Mouse (Mus musculus): Measurements from ENCODE around the gene Zfp618. TPM values are rescaled to one million over a fixed set of nuclear protein-coding genes. Genes with fewer than 3 reads are reported as not detected.

Zfp618 gene
- polyA plus RNA-seq, 1 experiment from 2014 or later: 44.9 TPM

DNA sequence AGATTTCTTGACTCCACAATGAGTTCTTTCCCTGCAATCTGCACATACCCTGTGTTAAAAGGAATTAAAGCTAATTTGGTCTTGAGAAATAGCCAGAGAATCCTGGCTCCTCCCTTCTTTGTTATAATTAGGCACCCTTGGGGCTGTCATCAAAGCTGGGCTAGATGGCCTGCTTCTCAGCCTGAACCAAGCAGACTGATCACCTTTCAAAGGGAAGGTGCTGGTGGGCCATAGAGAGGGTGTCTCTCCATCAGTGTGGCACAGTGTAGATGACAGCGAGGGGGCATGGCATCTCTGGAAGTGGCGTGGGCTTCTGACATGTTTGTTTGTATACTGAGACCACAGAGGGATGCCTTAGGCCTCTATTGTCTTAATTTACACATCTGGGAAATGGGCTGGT is 9.5 kb downstream of the Zfp618 start:
- Histone ChIP-seq H3K4me3 (replicated peaks) (no peak overlapping the region), H3K27ac (0 out of 2 replicates have a peak overlapping the region, but pooled peaks have one; percentile 47), H3K27me3 (no peaks in the 10 kb centered on the region), H3K36me3 (no peaks in the 10 kb centered on the region), H3K4me2 (replicated peaks) (no peak overlapping the region), H3K9ac (replicated peaks) (no peak overlapping the region), H3K9me3 (no peaks in the 10 kb centered on the region), H3K4me1 (replicated peaks) (peaks cover 69% of the 10 kb centered on the region)
- 88% methylated on average over 2 of the region's 2 CpGs for WGBS
- ATAC-seq: no peak

DNA sequence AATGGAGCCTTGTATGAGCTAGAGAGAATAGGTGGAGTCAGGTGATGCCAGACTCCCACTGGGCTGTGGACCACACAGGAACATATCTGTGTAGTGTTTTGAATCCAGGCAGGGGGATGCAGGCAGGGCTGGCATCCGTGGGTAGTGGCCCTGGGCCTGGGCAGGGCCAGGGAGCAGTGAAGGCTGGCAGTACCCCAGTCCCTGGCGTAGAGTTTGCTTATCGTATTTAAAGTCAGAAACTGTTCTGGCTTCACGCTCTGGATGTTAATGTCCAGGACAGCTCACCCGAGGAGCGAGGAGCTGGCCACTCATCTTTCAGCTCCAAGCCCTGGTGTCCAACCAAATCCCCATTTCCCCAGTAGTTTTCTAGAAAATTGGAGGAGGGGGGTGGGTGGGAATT is 10.2 kb downstream of the Zfp618 start:
- Histone ChIP-seq H3K4me3 (replicated peaks) (no peak overlapping the region), H3K9ac (replicated peaks) (no peak overlapping the region), H3K9me3 (no peaks in the 10 kb centered on the region), H3K36me3 (no peaks in the 10 kb centered on the region), H3K27ac (no peak overlapping the region), H3K27me3 (no peaks in the 10 kb centered on the region), H3K4me2 (replicated peaks) (no peak overlapping the region), H3K4me1 (replicated peaks) (peaks cover 64% of the 10 kb centered on the region)
- ATAC-seq: no peak
- 93% methylated on average over 6 of the region's 6 CpGs for WGBS

GRCm38 (mm10) chr4:62977454-62977853 is 12.1 kb downstream of the Zfp618 start:
- Histone ChIP-seq H3K4me2 (replicated peaks) (no peak overlapping the region), H3K27me3 (no peaks in the 10 kb centered on the region), H3K9ac (replicated peaks) (no peak overlapping the region), H3K4me3 (replicated peaks) (no peak overlapping the region), H3K36me3 (no peaks in the 10 kb centered on the region), H3K9me3 (no peaks in the 10 kb centered on the region), H3K4me1 (replicated peaks) (peaks cover 48% of the 10 kb centered on the region), H3K27ac (no peak overlapping the region)
- no peak for ATAC-seq
- WGBS: 92% methylated on average over 6 of the region's 6 CpGs

GRCm38 (mm10) chr4:62978501-62978911 is 13.1 kb downstream of the Zfp618 start:
- WGBS: 29% methylated on average over 10 of the region's 10 CpGs
- Histone ChIP-seq H3K36me3 (no peaks in the 10 kb centered on the region), H3K4me1 (replicated peaks) (peaks cover 39% of the 10 kb centered on the region), H3K27ac (peak overlapping the region; percentile 73), H3K4me2 (replicated peaks) (no peak overlapping the region; the same call in 1 of the 2 replicates), H3K9me3 (no peaks in the 10 kb centered on the region), H3K27me3 (no peaks in the 10 kb centered on the region), H3K4me3 (replicated peaks) (no peak overlapping the region), H3K9ac (replicated peaks) (0 out of 2 replicates have a peak overlapping the region, but pooled peaks have one; percentile 41)
- ATAC-seq: peak; percentile 66; the same call in 1 of the 2 replicates

- Histone ChIP-seq H3K27ac (no peak overlapping the region), H3K36me3 (no peaks in the 10 kb centered on the region), H3K9me3 (no peaks in the 10 kb centered on the region), H3K27me3 (no peaks in the 10 kb centered on the region), H3K4me3 (replicated peaks) (no peak overlapping the region), H3K4me1 (replicated peaks) (peaks cover 24% of the 10 kb centered on the region), H3K4me2 (replicated peaks) (no peak overlapping the region), H3K9ac (replicated peaks) (no peak overlapping the region)
- ATAC-seq: no peak
- 88% methylated on average over 2 of the region's 2 CpGs for WGBS
Measured at GRCm38 (mm10) chr4:62981572-62981971, 16.2 kb downstream of the Zfp618 start.

DNA sequence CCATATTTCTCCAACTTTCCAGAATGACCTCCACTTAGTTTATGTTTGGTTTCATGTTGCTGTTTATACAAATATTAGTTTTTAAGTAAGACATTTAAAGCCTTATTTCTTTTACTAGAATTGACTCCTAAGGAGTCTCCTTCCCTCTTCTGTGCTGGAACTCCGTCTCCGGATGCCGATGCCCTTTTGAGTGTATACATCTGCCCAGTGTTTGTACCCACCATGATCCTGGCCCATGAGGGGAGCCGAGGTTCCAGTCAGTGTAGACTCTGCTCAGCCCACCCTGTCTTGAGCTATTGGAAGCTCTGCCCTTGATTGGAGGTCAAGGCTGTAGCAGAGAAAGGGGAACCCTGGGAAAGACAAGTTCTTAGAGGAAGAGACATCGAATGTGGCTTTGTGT is 18.2 kb downstream of the Zfp618 start:
- no peak overlapping the region for H3K9ac ChIP-seq (replicated peaks)
- no peak overlapping the region for H3K4me3 ChIP-seq (replicated peaks)
- H3K4me1 ChIP-seq (replicated peaks): peaks cover 11% of the 10 kb centered on the region
- no peak overlapping the region for H3K4me2 ChIP-seq (replicated peaks)
- WGBS: 97% methylated on average over 5 of the region's 5 CpGs
- no peaks in the 10 kb centered on the region for H3K9me3 ChIP-seq
- ATAC-seq: no peak
- H3K36me3 ChIP-seq: no peaks in the 10 kb centered on the region
- H3K27me3 ChIP-seq: no peaks in the 10 kb centered on the region
- H3K27ac ChIP-seq: no peak overlapping the region

DNA sequence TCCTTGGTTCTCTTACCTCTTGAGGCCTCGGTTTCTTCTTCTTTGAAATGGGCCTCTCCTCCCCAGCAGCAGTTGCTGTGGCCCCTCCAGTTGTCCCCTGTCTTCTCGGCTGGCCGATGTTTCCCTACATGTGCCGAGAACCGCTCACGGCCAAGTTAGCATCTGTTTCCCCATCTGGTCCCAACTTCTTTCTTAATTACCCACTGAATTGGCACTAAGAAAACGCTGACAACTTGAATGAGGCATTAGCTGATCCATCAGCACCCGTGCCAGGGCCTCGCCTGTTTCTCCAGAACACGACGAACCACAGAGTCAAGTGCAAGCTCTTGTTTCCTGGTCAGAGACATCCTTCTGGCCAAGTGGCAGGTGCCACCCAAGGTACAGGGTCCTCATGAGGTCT is 26.0 kb downstream of the Zfp618 start:
- WGBS: 87% methylated on average over 11 of the region's 11 CpGs
- H3K4me2 ChIP-seq (replicated peaks): no peak overlapping the region
- no peak overlapping the region for H3K9ac ChIP-seq (replicated peaks)
- peaks cover 6% of the 10 kb centered on the region; the same call in 1 of the 2 replicates for H3K36me3 ChIP-seq
- ATAC-seq: no peak
- no peaks in the 10 kb centered on the region for H3K27me3 ChIP-seq
- no peak overlapping the region for H3K27ac ChIP-seq
- H3K4me3 ChIP-seq (replicated peaks): no peak overlapping the region
- H3K9me3 ChIP-seq: no peaks in the 10 kb centered on the region; the same call in 1 of the 2 replicates
- H3K4me1 ChIP-seq (replicated peaks): peaks cover 16% of the 10 kb centered on the region

DNA sequence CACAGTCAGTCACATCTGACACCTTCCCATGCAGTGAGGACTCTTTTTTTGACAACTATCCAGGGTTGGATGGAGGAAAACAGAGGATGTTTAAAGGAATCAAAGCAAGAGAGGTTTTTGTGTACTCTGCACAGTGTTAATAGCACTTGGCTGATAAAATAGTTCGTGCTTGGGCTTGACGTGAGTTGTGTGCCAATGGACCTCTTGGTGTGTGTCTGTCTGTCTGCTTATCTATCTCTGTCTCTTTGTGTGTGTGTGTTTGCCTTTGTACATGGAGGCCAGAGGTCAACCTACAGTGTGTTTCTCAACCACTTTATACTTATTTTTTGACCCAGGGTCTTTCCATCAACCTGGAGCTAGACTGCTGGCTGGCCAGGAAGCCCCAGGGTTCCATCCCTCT is 27.8 kb downstream of the Zfp618 start:
- H3K4me2 ChIP-seq (replicated peaks): no peak overlapping the region

DNA sequence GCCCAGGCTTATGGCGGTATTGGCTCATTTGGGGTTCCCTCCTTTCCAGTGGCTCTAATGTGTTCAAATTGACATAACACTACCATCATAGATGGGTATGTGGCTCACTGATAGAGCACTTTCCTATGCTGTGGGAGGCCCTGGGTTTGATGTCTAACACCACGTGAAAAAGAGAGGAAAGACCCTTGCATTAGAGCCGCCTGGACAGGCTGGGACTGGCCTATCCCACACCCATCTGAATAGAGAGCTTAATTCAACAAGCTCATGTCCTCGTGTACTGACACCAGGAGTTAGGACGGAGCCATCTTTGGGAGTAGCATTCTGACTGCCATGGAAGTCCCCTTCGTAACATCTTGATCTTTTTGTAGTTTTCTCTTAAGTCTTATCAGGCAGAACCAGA is 32.2 kb downstream of the Zfp618 start:
- no peak for ATAC-seq
- 87% methylated on average over 6 of the region's 6 CpGs for WGBS
- Histone ChIP-seq H3K9me3 (no peaks in the 10 kb centered on the region; the same call in 1 of the 2 replicates), H3K4me3 (replicated peaks) (no peak overlapping the region), H3K36me3 (peaks cover 21% of the 10 kb centered on the region), H3K4me1 (replicated peaks) (peaks cover 46% of the 10 kb centered on the region), H3K9ac (replicated peaks) (no peak overlapping the region), H3K27me3 (no peaks in the 10 kb centered on the region), H3K4me2 (replicated peaks) (no peak overlapping the region), H3K27ac (peak overlapping the region; percentile 63; the same call in 1 of the 2 replicates)

More for the DNA sequence above, 27.8 kb downstream of the Zfp618 start:
- Histone ChIP-seq H3K27me3 (no peaks in the 10 kb centered on the region), H3K4me1 (replicated peaks) (peaks cover 25% of the 10 kb centered on the region), H3K4me3 (replicated peaks) (no peak overlapping the region), H3K9ac (replicated peaks) (no peak overlapping the region), H3K27ac (no peak overlapping the region), H3K36me3 (peaks cover 15% of the 10 kb centered on the region), H3K9me3 (no peaks in the 10 kb centered on the region; the same call in 1 of the 2 replicates)
- 77% methylated on average over 2 of the region's 2 CpGs for WGBS
- no peak for ATAC-seq

- peaks cover 21% of the 10 kb centered on the region for H3K36me3 ChIP-seq
- peak overlapping the region; percentile 63 for H3K27ac ChIP-seq
- no peak overlapping the region for H3K9ac ChIP-seq (replicated peaks)
- WGBS: 54% methylated on average over 5 of the region's 5 CpGs
- no peak overlapping the region for H3K4me3 ChIP-seq (replicated peaks)
- no peak overlapping the region for H3K4me2 ChIP-seq (replicated peaks)
- H3K4me1 ChIP-seq (replicated peaks): peaks cover 44% of the 10 kb centered on the region
- peak; percentile 70 for ATAC-seq
- H3K27me3 ChIP-seq: no peaks in the 10 kb centered on the region
- H3K9me3 ChIP-seq: no peaks in the 10 kb centered on the region; the same call in 1 of the 2 replicates
Measured at GRCm38 (mm10) chr4:62998431-62998835, 33.1 kb downstream of the Zfp618 start.

- H3K27me3 ChIP-seq: no peaks in the 10 kb centered on the region
- ATAC-seq: peak; percentile 70; the same call in 1 of the 2 replicates
- H3K36me3 ChIP-seq: peaks cover 21% of the 10 kb centered on the region
- H3K9me3 ChIP-seq: no peaks in the 10 kb centered on the region; the same call in 1 of the 2 replicates
- H3K4me1 ChIP-seq (replicated peaks): peaks cover 44% of the 10 kb centered on the region
- H3K4me3 ChIP-seq (replicated peaks): no peak overlapping the region
- no peak overlapping the region for H3K9ac ChIP-seq (replicated peaks)
- 48% methylated on average over 6 of the region's 6 CpGs for WGBS
- H3K27ac ChIP-seq: peak overlapping the region; percentile 63
- no peak overlapping the region for H3K4me2 ChIP-seq (replicated peaks)
Measured at GRCm38 (mm10) chr4:62998908-62999307, 33.5 kb downstream of the Zfp618 start.

DNA sequence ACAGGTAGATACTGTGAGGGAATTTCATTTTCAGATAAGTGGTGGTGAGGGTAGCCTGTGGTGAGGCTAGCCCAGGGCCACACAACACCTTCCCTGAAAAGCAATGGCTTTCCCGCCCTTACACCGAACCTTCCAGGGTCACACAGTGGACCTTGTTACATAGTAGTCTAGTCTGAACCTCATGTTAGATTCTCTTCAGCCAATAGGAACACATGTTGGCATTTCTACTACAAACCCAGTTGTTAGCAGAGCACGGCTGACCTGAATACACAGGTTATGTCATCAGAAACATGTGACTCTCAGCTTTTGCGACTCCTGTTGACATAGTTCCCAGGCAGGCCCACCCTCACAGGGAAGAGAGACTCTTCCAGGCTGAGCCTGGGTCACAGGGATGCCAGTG is 33.9 kb downstream of the Zfp618 start:
- peaks cover 21% of the 10 kb centered on the region for H3K36me3 ChIP-seq
- peaks cover 48% of the 10 kb centered on the region for H3K4me1 ChIP-seq (replicated peaks)
- H3K27me3 ChIP-seq: no peaks in the 10 kb centered on the region
- H3K27ac ChIP-seq: peak overlapping the region; percentile 63
- WGBS: 85% methylated on average over 4 of the region's 4 CpGs
- H3K4me3 ChIP-seq (replicated peaks): no peak overlapping the region
- ATAC-seq: no peak
- H3K4me2 ChIP-seq (replicated peaks): no peak overlapping the region
- H3K9me3 ChIP-seq: no peaks in the 10 kb centered on the region; the same call in 1 of the 2 replicates
- H3K9ac ChIP-seq (replicated peaks): no peak overlapping the region

DNA sequence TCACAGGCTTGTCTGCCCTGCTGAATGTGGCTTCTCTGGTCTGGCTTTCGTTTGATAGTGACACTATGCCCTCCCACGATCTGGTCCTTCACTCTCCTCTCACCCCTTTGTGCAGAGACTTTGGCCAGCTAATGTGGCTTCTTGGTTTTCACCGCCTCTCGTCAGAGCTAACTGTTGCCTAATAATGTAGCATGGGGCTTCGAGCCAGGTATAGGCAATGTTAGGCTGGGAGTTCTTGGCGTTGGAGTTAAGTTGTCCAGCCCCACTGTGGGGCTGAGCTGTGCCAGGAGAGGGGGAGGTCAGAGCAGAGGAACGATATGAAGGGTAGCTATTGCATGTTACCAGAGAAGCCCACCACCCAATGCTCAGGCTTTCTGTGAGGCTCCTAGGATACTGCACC is 34.5 kb downstream of the Zfp618 start:
- ATAC-seq: no peak
- Histone ChIP-seq H3K9ac (replicated peaks) (no peak overlapping the region), H3K4me2 (replicated peaks) (no peak overlapping the region), H3K9me3 (no peaks in the 10 kb centered on the region; the same call in 1 of the 2 replicates), H3K27ac (0 out of 2 replicates have a peak overlapping the region, but pooled peaks have one; percentile 63), H3K27me3 (no peaks in the 10 kb centered on the region), H3K4me3 (replicated peaks) (no peak overlapping the region), H3K36me3 (peaks cover 20% of the 10 kb centered on the region), H3K4me1 (replicated peaks) (peaks cover 53% of the 10 kb centered on the region)
- WGBS: 91% methylated on average over 7 of the region's 7 CpGs
